Comparison of ENCODE assay signal across 14 mouse cellular contexts in genomic region chr12:71482619-71483018, GRCm38 (mm10).
DNase-seq lines count a peak whose midpoint lies in the region; ATAC-seq and TF ChIP-seq lines count a peak whose summit lies in the region.
"Had no signal": no experiment of that assay in that cellular context is flagged by ENCODE, and none has a peak within 500 bp of the region (broad histone marks: within the 10 kb centered on the region; RNA-seq: fewer than 3 reads in every experiment).

No protein-coding gene starts in this region.

- no peak overlapping the region for H3K9ac ChIP-seq in forebrain, postnatal 0 days
- no peak overlapping the region for H3K9ac ChIP-seq in forebrain, embryonic 14.5 days (ENCODE audit: low read length)
- no peak overlapping the region for H3K9ac ChIP-seq in kidney, embryonic 14.5 days (ENCODE audit: low read depth, low read length)
- H3K9ac ChIP-seq in hindbrain, embryonic 14.5 days, result no peak overlapping the region
- H3K9ac ChIP-seq: liver, embryonic 15.5 days had no signal

- no peaks in the 10 kb centered on the region for H3K27me3 ChIP-seq in forebrain, postnatal 0 days (ENCODE audit: insufficient read depth, low read length)
- H3K27me3 ChIP-seq in forebrain, embryonic 14.5 days (replicated peaks; ENCODE audit: control insufficient read depth, insufficient read depth, low read length), result no peaks in the 10 kb centered on the region
- H3K27me3 ChIP-seq in kidney, embryonic 14.5 days (ENCODE audit: control insufficient read depth, insufficient read depth, low read length), result no peaks in the 10 kb centered on the region
- H3K27me3 ChIP-seq in hindbrain, embryonic 14.5 days (ENCODE audit: control insufficient read depth, insufficient read depth, low read length), result no peaks in the 10 kb centered on the region
- H3K27me3 ChIP-seq: liver, embryonic 15.5 days had no signal

- 47% methylated on average over 2 of the region's 2 CpGs for WGBS in forebrain, postnatal 0 days
- 44% methylated on average over 2 of the region's 2 CpGs for WGBS in forebrain, embryonic 14.5 days
- WGBS in kidney, embryonic 14.5 days, result 32% methylated on average over 2 of the region's 2 CpGs
- 27% methylated on average over 2 of the region's 2 CpGs for WGBS in hindbrain, embryonic 14.5 days

- ATAC-seq in forebrain, postnatal 0 days, result no peak
- ATAC-seq in forebrain, embryonic 14.5 days, result no peak
- 0 out of 2 replicates have a peak, but pooled peaks have one; percentile 4 for ATAC-seq in kidney, embryonic 14.5 days (ENCODE audit: low FRiP score, low TSS enrichment)
- no peak for ATAC-seq in hindbrain, embryonic 14.5 days (ENCODE audit: low FRiP score)
- no peak for ATAC-seq in granulocyte monocyte progenitor cell, adult 5-6 weeks (replicated peaks; ENCODE audit: poor library complexity, severe bottlenecking)
- ATAC-seq: activated CD4-positive, CD25-positive, alpha-beta regulatory T cell, adult 4 months had no signal

- TF ChIP-seq CTCF in forebrain, postnatal 0 days (IDR thresholded peaks at IDR 0.05; ENCODE audit: low read depth), result no peak

- H3K4me1 ChIP-seq in forebrain, postnatal 0 days (ENCODE audit: insufficient read depth), result peaks cover 12% of the 10 kb centered on the region
- peaks cover 6% of the 10 kb centered on the region for H3K4me1 ChIP-seq in forebrain, embryonic 14.5 days (ENCODE audit: control insufficient read depth, insufficient read depth, low read length)
- H3K4me1 ChIP-seq in kidney, embryonic 14.5 days (ENCODE audit: control insufficient read depth, insufficient read depth, low read length), result peaks cover 12% of the 10 kb centered on the region; the same call in 1 of the 2 replicates
- peaks cover 26% of the 10 kb centered on the region for H3K4me1 ChIP-seq in hindbrain, embryonic 14.5 days (replicated peaks; ENCODE audit: control insufficient read depth, insufficient read depth, low read length)
- H3K4me1 ChIP-seq: liver, embryonic 15.5 days had no signal

- no peak for DNase-seq in forebrain, postnatal 0 days
- DNase-seq in forebrain, embryonic 14.5 days (ENCODE audit: low spot score), result no peak
- no peak for DNase-seq in kidney, adult 18-20 months
- DNase-seq in 3T3-L1 (ENCODE audit: low read depth, low spot score), result peak; percentile 9
- DNase-seq in hindbrain, embryonic 14.5 days (ENCODE audit: low spot score), result no peak
- no peak for DNase-seq in spleen, postnatal 10 days (ENCODE audit: low spot score in 2 of 2)
- DNase-seq: cerebellum, adult 9-10 months; heart, postnatal 14 days; thymus, postnatal 25 days had no signal

- H3K27ac ChIP-seq in forebrain, postnatal 0 days (ENCODE audit: low read depth, low read length), result 0 out of 2 replicates have a peak overlapping the region, but pooled peaks have one; percentile 35
- H3K27ac ChIP-seq in forebrain, embryonic 14.5 days (ENCODE audit: low read depth, low read length), result no peak overlapping the region
- peak overlapping the region; percentile 64; the same call in 1 of the 2 replicates for H3K27ac ChIP-seq in kidney, embryonic 14.5 days (ENCODE audit: low read depth, low read length)
- H3K27ac ChIP-seq in hindbrain, embryonic 14.5 days, result peak overlapping the region; percentile 44; the same call in 1 of the 2 replicates
- H3K27ac ChIP-seq: liver, embryonic 15.5 days had no signal

- no peak overlapping the region for H3K4me2 ChIP-seq in forebrain, postnatal 0 days (ENCODE audit: low read depth)
- no peak overlapping the region for H3K4me2 ChIP-seq in forebrain, embryonic 14.5 days (ENCODE audit: low read length)
- no peak overlapping the region for H3K4me2 ChIP-seq in kidney, embryonic 14.5 days (replicated peaks; ENCODE audit: low read depth, low read length)
- H3K4me2 ChIP-seq in hindbrain, embryonic 14.5 days (replicated peaks), result no peak overlapping the region
- H3K4me2 ChIP-seq: liver, embryonic 15.5 days had no signal

- no peaks in the 10 kb centered on the region for H3K36me3 ChIP-seq in forebrain, postnatal 0 days (ENCODE audit: insufficient read depth)
- no peaks in the 10 kb centered on the region for H3K36me3 ChIP-seq in forebrain, embryonic 14.5 days (ENCODE audit: control insufficient read depth, insufficient read depth, low read length)
- H3K36me3 ChIP-seq in kidney, embryonic 14.5 days (ENCODE audit: control insufficient read depth, insufficient read depth, low read length), result no peaks in the 10 kb centered on the region
- no peaks in the 10 kb centered on the region for H3K36me3 ChIP-seq in hindbrain, embryonic 14.5 days (replicated peaks; ENCODE audit: control insufficient read depth, insufficient read depth)
- H3K36me3 ChIP-seq: G1E; liver, embryonic 15.5 days had no signal

- H3K9me3 ChIP-seq in forebrain, postnatal 0 days (ENCODE audit: low read length), result no peaks in the 10 kb centered on the region
- no peaks in the 10 kb centered on the region for H3K9me3 ChIP-seq in forebrain, embryonic 14.5 days (replicated peaks; ENCODE audit: control insufficient read depth, low read length)
- no peaks in the 10 kb centered on the region for H3K9me3 ChIP-seq in kidney, embryonic 14.5 days (ENCODE audit: control insufficient read depth, low read length)
- no peaks in the 10 kb centered on the region for H3K9me3 ChIP-seq in hindbrain, embryonic 14.5 days (ENCODE audit: control insufficient read depth, low read length)
- H3K9me3 ChIP-seq: liver, embryonic 15.5 days had no signal

- H3K4me3 ChIP-seq in forebrain, postnatal 0 days (ENCODE audit: low read depth, low read length), result no peak overlapping the region
- no peak overlapping the region for H3K4me3 ChIP-seq in forebrain, embryonic 14.5 days (ENCODE audit: low read depth, low read length)
- H3K4me3 ChIP-seq in kidney, embryonic 14.5 days (ENCODE audit: low read length), result no peak overlapping the region
- H3K4me3 ChIP-seq in hindbrain, embryonic 14.5 days (replicated peaks; ENCODE audit: low read length), result no peak overlapping the region
- H3K4me3 ChIP-seq: liver, embryonic 15.5 days had no signal
